Mouse (Mus musculus) hindbrain, embryonic 13.5 days (tissue): ENCODE data around the gene Smad5. TPM values are rescaled to one million over a fixed set of nuclear protein-coding genes. Genes with fewer than 3 reads are reported as not detected.

Experiments used
- ATAC-seq: fragments of 200-750 bp; cut with Nextera tagmentation; 2 replicates; pipeline ENCODE4 v1.8.0; 2017; ENCODE audit warnings: moderate TSS enrichment; ENCODE audit not compliant: low FRiP score
- H3K27ac ChIP-seq: fragments of 300-500 bp; sonication (generic); 2 replicates; pipeline ENCODE4 v1.5.1; 2015; ENCODE audit warnings: inconsistent platforms, mild to moderate bottlenecking, moderate library complexity
- H3K27me3 ChIP-seq: fragments of 300-500 bp; sonication (generic); 2 replicates; pipeline ENCODE4 v1.6.1; 2015; ENCODE audit warnings: mild to moderate bottlenecking, inconsistent platforms
- H3K36me3 ChIP-seq: fragments of 300-500 bp; sonication (generic); 2 replicates; pipeline ENCODE4 v1.6.1; 2015; ENCODE audit warnings: mild to moderate bottlenecking, inconsistent platforms
- H3K4me1 ChIP-seq: fragments of 300-500 bp; sonication (generic); replicated peaks from 2 replicates; pipeline ENCODE4 v1.6.1; 2015; ENCODE audit warnings: inconsistent platforms
- H3K4me2 ChIP-seq: fragments of 300-500 bp; sonication (generic); 2 replicates; pipeline ENCODE4 v1.6.1; 2015; ENCODE audit warnings: inconsistent platforms, mild to moderate bottlenecking, moderate library complexity
- H3K4me3 ChIP-seq: fragments of 300-500 bp; sonication (generic); 2 replicates; pipeline ENCODE4 v1.5.1; 2015; ENCODE audit warnings: mild to moderate bottlenecking, inconsistent platforms
- H3K9ac ChIP-seq: fragments of 300-500 bp; sonication (generic); 2 replicates; pipeline ENCODE4 v1.6.1; 2015; ENCODE audit warnings: mild to moderate bottlenecking, inconsistent platforms
- H3K9me3 ChIP-seq: fragments of 300-500 bp; sonication (generic); 2 replicates; pipeline ENCODE4 v1.6.1; 2016; ENCODE audit warnings: inconsistent platforms
- WGBS: fragments of 180-500 bp; shearing (Covaris S2); methylation state at CpG from one replicate; pipeline ENCODE4 v1.1.7; 2015; 5-methylcytosine and 5-hydroxymethylcytosine counted together
- polyA plus RNA-seq: library from polyadenylated mRNA; unstranded; fragments of >200 nt; fragmentation: Nextera tagmentation; extraction: Ambion mirVana; gene quantifications from 2 replicates; pipeline ENCODE4 v1.2.1, GENCODE M21; 2015

Smad5 gene
- polyA plus RNA-seq, 1 experiment from 2014 or later, result 24.1 TPM

GRCm38 (mm10) chr13:56682326-56682725 is 20.5 kb upstream of the Smad5 start:
- Histone ChIP-seq H3K9ac (no peak overlapping the region), H3K4me3 (no peak overlapping the region), H3K36me3 (no peaks in the 10 kb centered on the region), H3K27ac (no peak overlapping the region), H3K9me3 (no peaks in the 10 kb centered on the region), H3K4me1 (peaks cover 14% of the 10 kb centered on the region), H3K4me2 (no peak overlapping the region), H3K27me3 (peaks cover 5% of the 10 kb centered on the region; the same call in 1 of the 2 replicates)
- 80% methylated on average over 17 of the region's 17 CpGs for WGBS
- no peak for ATAC-seq

GRCm38 (mm10) chr13:56683306-56683705 is 19.5 kb upstream of the Smad5 start:
- H3K27ac ChIP-seq, result no peak overlapping the region
- H3K27me3 ChIP-seq, result peaks cover 10% of the 10 kb centered on the region; the same call in 1 of the 2 replicates
- 76% methylated on average over 7 of the region's 7 CpGs for WGBS
- H3K9me3 ChIP-seq, result no peaks in the 10 kb centered on the region
- no peak for ATAC-seq
- peaks cover 8% of the 10 kb centered on the region for H3K4me1 ChIP-seq
- no peak overlapping the region for H3K9ac ChIP-seq
- no peak overlapping the region for H3K4me2 ChIP-seq
- H3K4me3 ChIP-seq, result no peak overlapping the region
- no peaks in the 10 kb centered on the region for H3K36me3 ChIP-seq

- no peak overlapping the region for H3K9ac ChIP-seq
- H3K27ac ChIP-seq, result no peak overlapping the region
- H3K9me3 ChIP-seq, result no peaks in the 10 kb centered on the region
- no peak for ATAC-seq
- no peak overlapping the region for H3K4me2 ChIP-seq
- 66% methylated on average over 7 of the region's 7 CpGs for WGBS
- no peaks in the 10 kb centered on the region for H3K36me3 ChIP-seq
- peaks cover 14% of the 10 kb centered on the region; the same call in 1 of the 2 replicates for H3K27me3 ChIP-seq
- H3K4me1 ChIP-seq, result peaks cover 4% of the 10 kb centered on the region; the same call in 1 of the 2 replicates
- H3K4me3 ChIP-seq, result no peak overlapping the region
These were observed 10.8 kb upstream of the Smad5 start for GRCm38 (mm10) chr13:56692011-56692410.

- no peak for ATAC-seq
These were observed 10.2 kb upstream of the Smad5 start for GRCm38 (mm10) chr13:56692644-56693043.

DNA sequence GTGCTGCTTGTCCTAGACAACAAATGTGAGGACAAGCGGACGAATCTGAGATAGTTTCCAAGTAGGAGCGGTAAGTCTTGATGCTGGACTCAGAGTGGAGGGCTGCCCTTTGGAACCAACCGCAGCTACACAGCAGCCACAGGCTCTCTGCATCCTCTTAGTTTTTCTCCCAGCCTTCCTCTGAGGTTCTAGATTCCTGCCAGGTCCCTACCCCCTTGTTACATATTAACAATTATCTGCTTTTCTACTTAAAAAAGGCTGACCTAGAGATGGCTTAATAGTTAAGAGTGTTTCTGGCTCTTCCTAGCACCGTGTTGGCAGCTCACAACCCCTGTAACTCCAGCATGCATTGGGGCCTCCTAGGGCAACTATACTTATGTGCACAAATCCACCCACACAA is 7.1 kb upstream of the Smad5 start:
- ATAC-seq, result no peak
- Histone ChIP-seq H3K27ac (no peak overlapping the region), H3K9ac (no peak overlapping the region), H3K4me2 (no peak overlapping the region), H3K4me1 (peaks cover 26% of the 10 kb centered on the region), H3K27me3 (peaks cover 5% of the 10 kb centered on the region; the same call in 1 of the 2 replicates), H3K4me3 (no peak overlapping the region), H3K9me3 (no peaks in the 10 kb centered on the region), H3K36me3 (no peaks in the 10 kb centered on the region)
- WGBS, result 91% methylated on average over 5 of the region's 5 CpGs

More at GRCm38 (mm10) chr13:56692644-56693043, 10.2 kb upstream of the Smad5 start:
- Histone ChIP-seq H3K9me3 (no peaks in the 10 kb centered on the region), H3K4me2 (no peak overlapping the region), H3K9ac (no peak overlapping the region), H3K27ac (no peak overlapping the region), H3K4me3 (no peak overlapping the region), H3K36me3 (no peaks in the 10 kb centered on the region), H3K27me3 (peaks cover 11% of the 10 kb centered on the region; the same call in 1 of the 2 replicates), H3K4me1 (peaks cover 10% of the 10 kb centered on the region)
- 94% methylated on average over 6 of the region's 6 CpGs for WGBS

DNA sequence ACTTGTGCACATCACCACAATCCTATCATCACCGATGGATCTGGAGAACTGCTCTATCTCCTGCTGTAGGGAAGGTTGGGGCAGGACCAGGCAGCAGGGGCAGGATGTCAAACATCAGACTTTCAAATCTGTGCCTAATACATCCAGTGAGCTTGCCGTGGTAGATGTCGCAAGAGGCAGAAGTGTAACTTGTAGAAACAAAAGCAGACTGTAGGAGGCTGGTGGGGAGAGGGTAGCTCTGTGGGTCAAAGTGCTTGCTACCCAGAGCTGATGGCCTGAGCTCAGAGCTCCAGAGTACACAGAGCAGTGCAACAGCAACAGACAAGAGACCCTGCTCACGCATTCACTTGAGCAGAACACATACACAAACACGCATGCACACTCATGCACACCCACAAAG is 6.1 kb upstream of the Smad5 start:
- H3K9me3 ChIP-seq, result no peaks in the 10 kb centered on the region
- H3K4me2 ChIP-seq, result no peak overlapping the region
- no peak for ATAC-seq
- no peak overlapping the region for H3K4me3 ChIP-seq
- H3K27me3 ChIP-seq, result no peaks in the 10 kb centered on the region
- no peak overlapping the region for H3K27ac ChIP-seq
- 89% methylated on average over 5 of the region's 5 CpGs for WGBS
- H3K36me3 ChIP-seq, result no peaks in the 10 kb centered on the region
- H3K4me1 ChIP-seq, result peaks cover 26% of the 10 kb centered on the region
- H3K9ac ChIP-seq, result no peak overlapping the region

DNA sequence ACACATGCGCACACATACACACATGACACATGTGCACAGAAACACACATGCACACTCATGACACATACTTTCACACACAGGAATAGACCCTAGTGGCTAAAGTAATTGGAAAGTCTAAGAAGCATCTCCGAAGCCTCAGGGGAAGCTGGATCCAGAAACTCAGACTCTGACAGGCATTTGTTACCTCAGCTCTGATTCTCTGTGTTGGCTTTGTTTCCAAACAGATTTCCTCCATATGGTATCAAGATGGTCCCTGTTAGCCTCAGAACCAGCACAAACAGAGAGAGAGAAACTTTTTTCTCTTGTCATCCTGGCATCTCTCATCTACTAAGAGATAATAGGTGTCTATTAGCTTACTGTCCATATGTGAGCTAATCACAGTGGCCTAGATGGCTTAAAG is 5.6 kb upstream of the Smad5 start:
- no peaks in the 10 kb centered on the region for H3K36me3 ChIP-seq
- WGBS, result 96% methylated on average over 2 of the region's 2 CpGs
- peak overlapping the region; percentile 82; the same call in 1 of the 2 replicates for H3K27ac ChIP-seq

GRCm38 (mm10) chr13:56698391-56698790 is 4.4 kb upstream of the Smad5 start:
- peak overlapping the region; percentile 29 for H3K4me2 ChIP-seq
- peaks cover 36% of the 10 kb centered on the region for H3K4me1 ChIP-seq
- H3K9ac ChIP-seq, result peak overlapping the region; percentile 35; the same call in 1 of the 2 replicates
- no peak for ATAC-seq
- 23% methylated on average over 9 of the region's 9 CpGs for WGBS
- no peak overlapping the region; the same call in 1 of the 2 replicates for H3K4me3 ChIP-seq
- H3K9me3 ChIP-seq, result no peaks in the 10 kb centered on the region
- no peaks in the 10 kb centered on the region for H3K36me3 ChIP-seq
- no peaks in the 10 kb centered on the region for H3K27me3 ChIP-seq
- peak overlapping the region; percentile 82 for H3K27ac ChIP-seq

More for the DNA sequence above, 5.6 kb upstream of the Smad5 start:
- no peak overlapping the region for H3K4me2 ChIP-seq
- no peaks in the 10 kb centered on the region for H3K27me3 ChIP-seq
- peaks cover 30% of the 10 kb centered on the region for H3K4me1 ChIP-seq
- no peak overlapping the region for H3K4me3 ChIP-seq
- no peaks in the 10 kb centered on the region for H3K9me3 ChIP-seq
- ATAC-seq, result no peak
- no peak overlapping the region for H3K9ac ChIP-seq

DNA sequence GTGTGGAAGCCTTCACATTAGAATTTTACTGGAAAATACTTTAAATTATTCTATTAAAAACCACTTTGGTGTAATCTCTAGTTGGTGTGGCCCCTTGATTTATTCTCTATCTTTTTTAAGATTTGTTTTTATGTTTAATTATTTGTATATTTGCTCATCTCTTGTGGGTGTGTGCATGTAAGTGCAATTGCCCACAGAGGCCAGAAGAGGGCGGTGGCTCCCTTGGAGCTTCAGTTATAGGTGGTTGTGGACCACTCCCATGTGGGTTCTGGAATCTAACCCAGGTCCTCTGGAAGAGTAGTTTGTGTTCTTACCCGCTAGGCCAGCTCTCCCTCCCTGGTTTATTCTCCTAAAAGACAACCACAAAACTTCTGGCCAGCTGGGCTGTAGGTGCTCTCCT is 3.4 kb upstream of the Smad5 start:
- 81% methylated on average over 2 of the region's 2 CpGs for WGBS
- no peak for ATAC-seq
- no peaks in the 10 kb centered on the region for H3K9me3 ChIP-seq
- no peak overlapping the region for H3K9ac ChIP-seq
- no peak overlapping the region for H3K4me2 ChIP-seq
- H3K4me3 ChIP-seq, result no peak overlapping the region
- peaks cover 39% of the 10 kb centered on the region for H3K4me1 ChIP-seq
- H3K36me3 ChIP-seq, result no peaks in the 10 kb centered on the region
- no peaks in the 10 kb centered on the region for H3K27me3 ChIP-seq
- H3K27ac ChIP-seq, result no peak overlapping the region

DNA sequence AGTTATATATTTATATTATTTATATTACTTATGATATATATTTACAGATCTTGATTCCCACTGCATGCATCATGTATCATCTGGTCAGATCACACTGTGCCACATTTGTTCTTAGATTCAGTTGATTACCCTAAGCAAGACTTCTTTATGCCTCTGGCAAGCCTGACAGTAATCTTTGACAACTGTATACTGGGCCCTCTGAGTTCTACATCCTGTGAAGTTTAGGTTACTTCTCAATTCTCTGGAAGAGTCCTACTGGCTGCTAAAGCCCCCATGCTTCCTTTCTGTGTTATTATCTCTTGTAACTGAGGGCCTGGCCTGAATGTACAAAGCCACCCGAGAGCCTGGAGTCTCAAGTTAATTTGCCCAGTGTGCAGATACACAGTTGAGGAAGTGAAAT is 1.8 kb upstream of the Smad5 start:
- no peak overlapping the region for H3K9ac ChIP-seq
- no peak overlapping the region for H3K4me2 ChIP-seq
- H3K36me3 ChIP-seq, result no peaks in the 10 kb centered on the region
- H3K27ac ChIP-seq, result no peak overlapping the region
- no peak overlapping the region for H3K4me3 ChIP-seq
- no peaks in the 10 kb centered on the region for H3K27me3 ChIP-seq
- peaks cover 55% of the 10 kb centered on the region for H3K4me1 ChIP-seq
- ATAC-seq, result no peak
- 79% methylated on average over 1 of the region's 1 CpGs for WGBS
- no peaks in the 10 kb centered on the region for H3K9me3 ChIP-seq

DNA sequence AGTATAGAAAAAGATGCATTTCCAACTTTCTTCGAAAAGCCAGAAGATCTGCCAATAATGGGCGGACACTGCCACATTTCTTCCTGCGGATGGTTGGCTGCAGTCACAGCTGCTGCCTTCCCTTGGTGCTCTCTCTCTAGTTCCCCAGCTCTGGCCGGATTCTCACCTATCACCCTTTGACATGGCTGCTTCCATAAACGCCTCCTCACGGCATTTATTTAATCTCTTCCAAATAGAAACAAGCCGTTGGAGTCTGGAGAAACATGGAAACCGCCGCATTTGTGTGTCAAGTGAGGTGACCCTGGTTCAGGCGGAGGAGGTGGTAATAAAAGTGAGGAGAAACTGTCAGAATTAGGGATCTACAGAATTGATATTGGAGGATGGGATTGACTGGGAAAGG is 886 bp upstream of the Smad5 start:
- Histone ChIP-seq H3K4me3 (no peak overlapping the region), H3K27ac (peak overlapping the region; percentile 36; the same call in 1 of the 2 replicates), H3K4me2 (no peak overlapping the region), H3K9me3 (no peaks in the 10 kb centered on the region), H3K27me3 (no peaks in the 10 kb centered on the region), H3K36me3 (no peaks in the 10 kb centered on the region; the same call in 1 of the 2 replicates), H3K9ac (no peak overlapping the region), H3K4me1 (peaks cover 59% of the 10 kb centered on the region)
- 73% methylated on average over 10 of the region's 10 CpGs for WGBS
- ATAC-seq, result no peak

DNA sequence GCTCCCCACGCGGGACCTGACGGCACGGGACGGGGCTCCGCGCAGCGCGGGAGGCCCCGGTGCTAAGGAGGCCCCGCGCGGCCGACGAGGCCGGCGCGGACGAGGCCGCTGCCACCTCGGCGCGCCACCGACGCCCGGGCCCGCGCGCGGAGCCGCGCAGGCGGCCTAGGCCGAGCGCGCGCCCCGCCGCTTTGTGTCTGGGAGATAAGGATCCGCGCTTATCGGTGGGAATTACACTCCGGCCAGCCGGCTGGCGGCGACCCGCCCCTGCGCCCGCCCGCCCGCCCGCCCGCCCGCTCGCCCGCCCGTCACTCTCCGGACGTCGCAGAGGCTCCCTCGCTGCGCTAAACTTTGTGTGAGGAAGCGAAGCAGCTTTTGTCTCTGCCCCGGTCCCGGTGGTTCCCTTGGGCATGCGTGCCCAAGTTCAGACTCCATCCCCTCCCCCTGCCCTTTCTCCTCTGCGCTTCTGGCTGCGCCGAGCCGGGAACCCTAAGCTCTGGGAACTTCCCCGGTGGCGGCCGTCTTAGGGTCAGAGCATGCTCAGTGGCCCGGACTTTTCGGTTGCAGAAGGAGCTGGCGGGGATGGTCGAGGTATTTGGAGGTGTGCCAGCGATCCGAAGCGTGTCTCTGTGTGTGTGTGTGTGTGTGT is 536 bp downstream of the Smad5 start:
- Histone ChIP-seq H3K27me3 (no peaks in the 10 kb centered on the region), H3K36me3 (no peaks in the 10 kb centered on the region; the same call in 1 of the 2 replicates), H3K9ac (peak overlapping the region; percentile 95), H3K9me3 (no peaks in the 10 kb centered on the region), H3K4me1 (peaks cover 57% of the 10 kb centered on the region), H3K4me3 (peak overlapping the region; percentile 73), H3K27ac (peak overlapping the region; percentile 99), H3K4me2 (peak overlapping the region; percentile 69)
- ATAC-seq, result peak; percentile 75
- under 1% methylated on average over 76 of the region's 80 CpGs for WGBS

- Histone ChIP-seq H3K36me3 (no peaks in the 10 kb centered on the region; the same call in 1 of the 2 replicates), H3K4me3 (peak overlapping the region; percentile 73), H3K27ac (peak overlapping the region; percentile 99), H3K27me3 (no peaks in the 10 kb centered on the region), H3K9me3 (no peaks in the 10 kb centered on the region), H3K4me2 (peak overlapping the region; percentile 69), H3K4me1 (peaks cover 51% of the 10 kb centered on the region), H3K9ac (peak overlapping the region; percentile 95)
- WGBS, result under 1% methylated on average over 11 of the region's 11 CpGs
- ATAC-seq, result peak; percentile 52
These were observed 1.1 kb downstream of the Smad5 start for GRCm38 (mm10) chr13:56703871-56704321.
